Mouse (Mus musculus) mature B cell (primary cell): ENCODE measurements at regions not wholly inside any gene's neighbourhood (a gene's known extent, or its start where the extent isn't known, plus 50 kb on each side); places are given as distances from the start of the nearest gene placed in this dataset.

ENCODE experiments used
- in situ Hi-C: fragments of 300-500 bp; cut with MboI; formaldehyde crosslinking; loops from 2 replicates; pipeline ENCODE4 v1.14.3; 2019

DNA sequence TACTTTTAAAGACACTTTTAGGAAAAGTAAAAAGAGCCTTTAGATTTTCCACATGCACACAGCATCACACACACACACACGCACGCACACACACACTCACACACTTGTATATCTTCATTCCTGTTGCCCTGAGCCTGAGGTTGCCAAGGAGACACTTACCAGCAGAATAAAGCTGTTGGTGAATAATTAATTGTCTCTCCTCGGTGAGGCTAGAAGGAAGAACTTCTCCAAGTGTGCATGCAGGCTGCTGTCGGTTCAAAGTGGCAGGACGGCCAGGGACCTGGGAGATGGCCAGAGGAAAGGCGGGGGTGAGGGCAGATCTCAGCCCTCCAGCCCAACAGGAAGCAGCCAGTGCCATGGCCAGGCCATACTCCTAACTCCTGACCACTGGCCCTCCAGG lies 98.6 kb upstream of the Prok2 start:
- in situ Hi-C loops: loop anchor here (25.0 kb wide), 1 partner anchor 712 kb away; no protein-coding TSS in a partner anchor

DNA sequence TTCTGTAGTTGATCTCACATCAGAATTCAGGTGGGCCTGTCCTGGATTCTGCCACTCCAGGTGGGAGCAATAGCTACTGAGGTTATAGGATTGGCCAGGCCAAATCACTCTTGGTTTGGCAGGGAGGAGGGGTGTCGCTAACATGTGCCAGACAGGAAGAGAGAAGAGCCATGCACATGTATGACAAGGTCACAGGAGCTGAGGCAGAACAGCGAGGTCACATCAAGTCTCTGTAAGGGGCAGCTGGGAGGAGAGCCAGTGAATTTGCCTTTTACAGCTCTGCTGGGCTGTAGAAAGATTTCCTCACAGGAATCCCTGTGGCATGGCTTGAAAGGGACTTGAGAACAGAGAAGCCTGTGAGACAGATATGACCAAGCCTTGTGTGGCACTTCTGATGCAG lies 96.3 kb upstream of the Prok2 start:
- in situ Hi-C loops: loop anchor here (25.0 kb wide), 1 partner anchor 715 kb away; no protein-coding TSS in a partner anchor

DNA sequence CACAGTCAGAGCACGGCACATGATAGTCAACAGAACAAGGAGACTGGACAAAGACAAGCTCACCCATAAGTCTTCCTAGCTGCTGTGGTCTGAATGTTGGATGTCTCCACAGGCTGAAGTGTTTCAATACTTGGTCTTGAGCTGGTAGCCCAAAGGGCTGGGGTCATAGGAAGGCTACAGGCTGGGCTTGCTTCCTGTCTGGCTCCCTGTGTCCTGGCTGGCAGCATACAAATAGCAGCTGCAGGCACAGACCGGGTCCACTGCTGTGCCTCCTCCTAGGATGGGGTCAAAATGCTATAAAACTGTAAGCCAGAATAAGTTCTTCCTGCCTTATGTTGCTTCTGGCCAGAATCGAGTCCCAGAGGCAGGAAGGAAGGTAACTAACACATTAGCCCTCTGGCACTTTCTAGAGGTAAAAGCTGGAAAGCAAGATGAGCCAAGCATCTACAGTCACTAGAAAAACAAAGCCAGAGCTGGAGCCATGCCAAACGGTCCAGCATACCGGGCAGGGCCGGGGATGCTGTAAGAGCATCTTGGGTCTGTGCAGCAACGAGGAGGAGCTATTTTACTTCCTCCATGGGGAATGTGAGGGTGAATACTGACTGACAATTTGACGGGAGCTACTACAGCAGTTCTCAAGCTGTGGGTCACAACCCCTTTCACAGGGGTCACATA lies 93.2 kb upstream of the Prok2 start:
- in situ Hi-C loops: loop anchor here (25.0 kb wide), 1 partner anchor 718 kb away; no protein-coding TSS in a partner anchor

- in situ Hi-C loops: loop anchor here (25.0 kb wide), 1 partner anchor 719 kb away; no protein-coding TSS in a partner anchor
Measured at GRCm38 (mm10) chr6:99818486-99818885, 92.3 kb upstream of the Prok2 start.

DNA sequence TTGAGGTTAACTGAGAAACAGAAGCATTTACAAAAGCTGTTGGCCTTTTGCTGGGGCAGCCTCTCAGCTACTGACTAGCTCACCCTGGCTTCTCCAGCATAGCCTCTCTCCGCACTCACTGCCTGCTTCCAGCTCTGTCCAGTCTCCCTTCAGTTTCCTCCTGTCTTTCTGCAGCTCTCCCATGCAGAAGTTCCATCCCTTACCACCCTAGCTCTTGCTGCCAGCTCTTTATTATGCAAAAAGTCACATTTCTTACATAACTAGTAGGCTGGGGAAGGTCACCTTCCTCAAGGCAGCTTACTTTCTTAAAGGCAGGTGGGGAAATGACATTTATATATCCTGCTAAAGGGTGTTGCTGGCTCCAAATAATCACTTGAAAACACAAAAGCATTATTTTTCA lies 91.1 kb upstream of the Prok2 start:
- in situ Hi-C loops: loop anchor here (25.0 kb wide), 1 partner anchor 720 kb away; no protein-coding TSS in a partner anchor

DNA sequence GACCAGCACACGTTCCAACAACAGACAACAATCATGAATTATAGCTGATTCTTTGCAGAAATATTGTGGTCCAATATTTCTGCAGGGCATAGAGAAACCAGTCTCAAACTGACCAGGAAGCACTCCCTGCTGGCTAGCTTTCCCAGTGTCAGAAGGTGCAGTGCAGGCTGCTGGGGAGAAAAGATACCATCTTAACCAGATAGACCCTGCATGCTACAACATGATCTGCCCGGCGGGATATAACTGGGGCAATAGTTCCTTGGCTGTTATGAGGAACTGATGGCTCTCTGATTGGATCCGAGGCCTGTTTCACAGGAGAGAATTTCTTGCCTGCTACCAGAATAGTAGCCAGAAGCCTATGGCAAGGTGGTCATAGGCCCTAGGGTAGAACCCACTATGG lies 86.9 kb upstream of the Prok2 start:
- in situ Hi-C loops: loop anchor here (25.0 kb wide), 1 partner anchor 724 kb away; no protein-coding TSS in a partner anchor

- in situ Hi-C loops: loop anchor here (25.0 kb wide), 1 partner anchor 725 kb away; no protein-coding TSS in a partner anchor
Measured at GRCm38 (mm10) chr6:99811842-99812241, 85.7 kb upstream of the Prok2 start.

DNA sequence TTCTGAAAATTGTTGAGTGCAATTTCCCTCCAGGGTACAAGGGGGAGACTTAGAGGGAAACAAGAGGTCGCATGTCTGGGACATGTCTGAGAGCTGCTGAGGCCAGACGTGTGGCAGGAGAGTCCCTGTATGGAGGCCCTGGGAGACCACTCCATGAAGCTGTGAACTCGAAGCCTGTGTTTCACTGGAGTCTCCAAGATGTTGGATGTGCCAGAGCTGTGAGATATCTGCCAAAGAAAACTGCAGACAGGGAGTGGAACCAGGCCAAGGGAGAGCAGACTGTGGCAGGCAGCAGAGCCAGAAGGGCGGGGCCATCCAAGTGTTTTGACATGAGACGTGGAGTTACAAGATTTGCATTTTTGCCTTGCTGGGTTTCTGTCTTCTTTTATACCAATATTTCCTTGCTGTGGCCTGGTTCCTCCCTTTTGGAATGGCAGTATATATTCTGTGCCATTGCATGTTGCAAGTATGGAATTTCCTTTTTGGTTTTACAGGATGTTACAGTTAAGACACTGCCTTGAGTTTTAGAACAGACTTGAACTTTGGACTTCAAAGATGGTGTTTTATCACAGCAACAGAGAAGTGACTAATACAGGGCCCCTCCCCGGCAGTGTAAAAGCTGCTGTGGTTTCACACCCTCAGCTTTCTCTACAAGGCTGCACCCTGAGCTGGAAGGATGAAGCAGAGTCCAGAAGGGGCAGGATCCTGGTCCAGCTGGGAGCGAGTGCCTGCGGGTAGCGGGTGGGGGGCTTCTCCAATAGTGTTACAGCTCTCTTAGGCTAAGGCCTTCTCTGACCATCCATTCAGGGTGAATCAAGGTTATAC lies 85.0 kb upstream of the Prok2 start:
- in situ Hi-C loops: loop anchor here (25.0 kb wide), 1 partner anchor 726 kb away; no protein-coding TSS in a partner anchor

DNA sequence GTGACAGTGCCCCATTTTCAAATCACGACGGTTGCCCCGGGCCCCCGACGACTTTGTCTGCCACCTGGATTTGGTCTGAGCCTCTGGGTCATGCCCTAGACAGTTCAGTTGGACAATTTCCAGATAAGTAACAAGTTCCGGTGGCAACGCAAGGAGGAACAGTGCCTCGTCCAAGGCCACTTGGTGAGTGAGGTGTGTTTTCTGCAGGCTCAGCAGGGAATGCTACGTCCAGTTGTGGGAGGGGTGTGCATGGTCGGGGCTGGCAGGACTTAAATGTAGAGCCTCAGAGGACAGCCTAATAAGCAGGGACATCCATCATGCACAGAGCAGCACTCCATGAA lies 78.7 kb upstream of the Prok2 start:
- in situ Hi-C loops: loop anchor here (25.0 kb wide), 1 partner anchor 732 kb away; no protein-coding TSS in a partner anchor

GRCm38 (mm10) chr6:99803983-99804904 lies 78.1 kb upstream of the Prok2 start:
- in situ Hi-C loops: loop anchor here (25.0 kb wide), 1 partner anchor 733 kb away; no protein-coding TSS in a partner anchor

- in situ Hi-C loops: loop anchor here (25.0 kb wide), 1 partner anchor 736 kb away; no protein-coding TSS in a partner anchor
Measured at GRCm38 (mm10) chr6:99800919-99801318, 74.7 kb upstream of the Prok2 start.

DNA sequence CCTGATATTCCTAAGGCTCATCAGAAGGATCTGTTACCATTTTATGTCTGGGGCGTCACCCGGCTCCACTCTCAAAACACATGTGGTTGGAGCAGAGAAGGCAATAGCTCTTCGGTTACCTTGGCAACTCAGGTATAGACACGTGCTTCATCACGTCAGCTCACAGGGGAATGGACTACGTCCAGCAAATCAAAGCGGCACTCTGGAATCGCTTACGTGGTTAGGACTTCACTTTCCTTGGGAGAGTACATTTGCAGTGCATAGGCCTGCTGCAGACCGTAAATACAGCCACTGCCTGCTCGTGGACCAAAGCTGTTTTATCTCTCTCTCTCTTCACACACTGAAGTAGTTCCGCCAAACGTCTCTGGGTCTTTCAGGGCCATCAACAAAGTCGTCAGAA lies 74.1 kb upstream of the Prok2 start:
- in situ Hi-C loops: loop anchor here (25.0 kb wide), 1 partner anchor 737 kb away; no protein-coding TSS in a partner anchor

DNA sequence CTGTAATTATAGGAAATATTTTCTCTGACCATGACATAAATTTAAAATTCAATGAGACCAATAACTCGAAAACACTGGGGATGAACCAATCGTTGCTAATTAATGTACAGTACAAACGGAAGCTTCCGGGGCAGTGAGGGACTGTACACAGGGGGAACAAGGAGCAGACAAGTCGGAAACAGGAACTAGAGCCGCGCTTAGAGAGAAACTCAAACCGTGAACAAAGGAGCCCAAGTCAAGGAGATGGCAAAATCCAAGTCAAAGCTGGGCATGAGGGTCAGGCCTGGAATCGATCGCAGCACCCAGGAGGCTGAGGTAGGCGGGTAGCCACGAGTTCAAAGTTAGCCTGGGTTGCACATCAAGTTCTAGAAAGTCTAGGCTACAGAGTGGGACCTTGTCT lies 70.2 kb upstream of the Prok2 start:
- in situ Hi-C loops: no loop called here

GRCm38 (mm10) chr6:99793546-99793945 lies 67.4 kb upstream of the Prok2 start:
- in situ Hi-C loops: no loop called here

DNA sequence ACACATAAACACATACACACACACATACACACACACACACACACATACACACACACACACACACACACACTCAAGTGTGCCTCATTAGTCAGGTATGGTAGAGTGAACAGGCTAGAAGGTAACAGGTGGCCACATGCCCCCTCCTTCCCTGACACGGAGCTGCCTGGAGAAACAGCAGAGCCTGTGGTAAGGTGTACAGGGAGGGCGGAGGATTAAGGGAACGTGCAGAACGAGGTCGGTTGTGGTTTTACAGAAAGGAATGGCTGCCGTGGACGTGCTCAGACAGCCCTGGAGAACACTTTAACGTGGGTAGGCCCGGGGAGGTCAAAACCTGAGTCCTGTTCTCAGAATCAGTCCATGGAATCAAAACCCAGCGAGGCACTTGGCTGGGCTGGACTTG lies 66.2 kb upstream of the Prok2 start:
- in situ Hi-C loops: no loop called here

GRCm38 (mm10) chr6:99786977-99787376 lies 60.8 kb upstream of the Prok2 start:
- in situ Hi-C loops: no loop called here

GRCm38 (mm10) chr6:99785212-99785611 lies 59.0 kb upstream of the Prok2 start:
- in situ Hi-C loops: no loop called here

DNA sequence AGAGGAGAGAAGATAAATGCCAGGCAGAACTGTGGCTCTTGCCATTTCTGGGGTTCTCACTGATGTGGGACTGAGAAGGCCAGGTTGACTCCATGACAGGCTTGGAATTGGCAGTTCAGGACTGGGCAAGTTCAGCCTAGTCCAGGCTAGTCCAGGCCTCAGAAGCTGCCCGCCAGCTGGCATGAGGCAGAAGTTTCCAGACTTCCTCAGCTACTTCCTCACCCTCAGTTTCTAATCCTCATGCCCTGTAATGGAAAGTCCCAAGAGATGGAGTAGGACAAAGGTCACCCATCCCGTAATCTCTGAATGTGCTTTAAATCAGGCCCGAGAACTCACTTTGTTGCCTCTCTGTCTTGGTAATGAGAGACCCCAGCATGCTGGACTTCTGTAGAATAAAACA lies 58.6 kb upstream of the Prok2 start:
- in situ Hi-C loops: no loop called here

- in situ Hi-C loops: no loop called here
Measured at GRCm38 (mm10) chr6:99784285-99784684, 58.1 kb upstream of the Prok2 start.

DNA sequence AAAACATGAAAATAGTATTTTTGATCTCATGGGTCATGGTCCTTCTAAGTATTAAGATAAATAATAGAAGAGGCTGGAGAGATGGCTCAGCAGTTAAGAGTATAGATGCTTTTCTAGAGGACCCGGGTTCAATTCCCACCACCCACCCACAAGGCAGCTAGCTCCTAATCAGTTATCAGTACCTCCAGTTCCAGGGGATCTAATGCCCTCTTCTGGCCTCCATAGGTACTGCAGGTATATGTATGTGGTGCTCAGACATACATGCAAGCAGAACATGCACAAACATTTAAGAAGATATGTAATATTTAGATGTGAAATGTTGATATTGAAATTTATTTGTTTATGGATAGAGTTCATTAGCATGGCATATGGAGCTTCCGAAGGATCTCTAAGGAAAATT lies 56.8 kb upstream of the Prok2 start:
- in situ Hi-C loops: no loop called here
